Mouse (Mus musculus) kidney, adult 2 months (tissue): ENCODE data around the gene Adgrf3. TPM values are rescaled to one million over a fixed set of nuclear protein-coding genes. Genes with fewer than 3 reads are reported as not detected.

Experiments
- DNase-seq: peaks from one replicate; pipeline ENCODE4 v3.0.0; 2021
- H3K27ac ChIP-seq: fragments of 200-500 bp; 2 replicates; pipeline ENCODE4 v1.5.1; 2012; ENCODE audit warnings: low read depth, low read length, control low read depth, inconsistent platforms; ENCODE audit not compliant: insufficient read depth
- H3K27me3 ChIP-seq: fragments of 200-500 bp; replicated peaks from 2 replicates; pipeline ENCODE4 v1.6.1; 2012; ENCODE audit warnings: mild to moderate bottlenecking, moderate library complexity, low read length, inconsistent platforms; ENCODE audit not compliant: control insufficient read depth, insufficient read depth
- H3K36me3 ChIP-seq: fragments of 200-500 bp; 2 replicates; pipeline ENCODE4 v1.6.1; 2012; ENCODE audit warnings: mild to moderate bottlenecking, moderate library complexity, low read length, inconsistent platforms; ENCODE audit not compliant: control insufficient read depth, insufficient read depth
- H3K4me1 ChIP-seq: fragments of 200-500 bp; 2 replicates; pipeline ENCODE4 v1.6.1; 2011; ENCODE audit warnings: low read length; ENCODE audit not compliant: control insufficient read depth, insufficient read depth
- H3K4me3 ChIP-seq: fragments of 200-500 bp; 2 replicates; pipeline ENCODE4 v1.5.1; 2011; ENCODE audit warnings: mild to moderate bottlenecking, low read depth, low read length, control low read depth; ENCODE audit not compliant: insufficient read depth
- CTCF ChIP-seq: fragments of 200-500 bp; conservative IDR thresholded peaks from 2 replicates; pipeline ENCODE4 v1.5.1; 2011; ENCODE audit warnings: low read depth, mild to moderate bottlenecking, control low read depth, low read length, moderate library complexity, mixed read lengths; ENCODE audit not compliant: insufficient read depth, insufficient read length
- POLR2A ChIP-seq: fragments of 200-500 bp; IDR thresholded peaks from one replicate; pipeline ENCODE4 v1.6.1; 2011; ENCODE audit warnings: low read depth, low read length, control low read depth
- WGBS: fragments of 180-500 bp; shearing (Covaris S2); methylation state at CpG from one replicate; pipeline ENCODE4 v1.1.7; 2018; 5-methylcytosine and 5-hydroxymethylcytosine counted together
- polyA plus RNA-seq: library from polyadenylated mRNA; depleted of rRNA; stranded (reverse); fragments of >200 nt; gene quantifications from 2 replicates; pipeline ENCODE4 v1.2.3, GENCODE M21; 2012

The Adgrf3 gene
- polyA plus RNA-seq, 1 experiment: 0.05 TPM

DNA sequence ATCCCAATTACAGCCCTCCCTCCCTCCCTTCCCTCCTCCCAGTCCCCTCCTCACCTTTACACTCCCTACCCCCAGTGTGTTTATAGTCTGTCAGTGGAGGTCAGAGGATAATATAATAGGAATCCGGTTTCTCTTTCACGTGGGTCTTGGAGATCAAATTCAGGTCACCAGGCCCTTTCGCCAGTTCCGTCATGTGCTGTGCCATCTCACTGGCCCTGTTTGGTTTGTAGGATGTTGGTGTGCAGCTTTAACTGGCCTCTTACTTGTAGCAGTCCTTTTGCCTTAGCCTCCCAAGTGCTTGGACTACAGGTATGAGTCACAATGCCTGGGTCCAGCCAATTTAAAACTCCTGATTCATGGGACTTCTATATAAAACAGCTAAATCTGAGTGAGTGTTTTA, 29.7 kb downstream of the Adgrf3 start:
- H3K27ac ChIP-seq: no peak overlapping the region
- H3K36me3 ChIP-seq: peaks cover 16% of the 10 kb centered on the region

DNA sequence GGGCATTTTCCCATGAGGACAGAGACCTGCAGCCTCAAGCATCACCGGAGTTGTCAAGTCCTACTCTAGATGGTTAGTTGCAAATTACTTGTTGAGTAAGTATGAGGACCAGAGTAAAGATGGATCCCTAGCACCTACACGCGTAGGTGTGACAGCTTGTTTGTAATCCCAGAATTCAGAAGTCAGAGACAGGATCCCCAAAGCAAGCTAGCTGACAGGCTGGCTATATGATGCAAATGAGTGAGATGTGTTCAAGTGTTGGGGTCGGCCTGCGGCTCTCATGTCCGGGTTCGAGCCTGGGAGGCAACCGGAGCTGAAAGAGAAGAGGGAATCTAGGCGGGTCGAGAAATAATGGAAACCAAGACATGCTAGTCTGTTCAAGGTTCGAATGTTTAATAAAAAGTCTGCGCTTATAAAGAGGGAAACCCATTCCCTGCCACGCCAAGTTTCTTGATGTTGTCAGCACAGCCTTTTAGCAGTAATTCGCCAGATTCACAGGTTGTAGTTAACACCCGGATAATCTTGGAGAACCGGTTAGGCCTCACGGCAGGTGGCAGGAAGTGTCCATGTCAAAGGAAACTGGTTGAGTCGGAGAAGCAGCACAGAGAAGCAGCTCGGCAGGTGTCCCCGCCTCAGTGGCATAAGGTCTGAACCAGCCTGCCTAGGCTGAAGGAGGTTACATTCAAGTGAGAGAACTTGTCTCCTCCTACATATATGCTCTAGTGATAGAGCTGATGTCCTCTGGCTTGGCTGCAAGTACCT, 32.4 kb downstream of the Adgrf3 start:
- Histone ChIP-seq H3K4me1 (peaks cover 11% of the 10 kb centered on the region; the same call in 1 of the 2 replicates), H3K4me3 (no peak overlapping the region), H3K36me3 (peaks cover 17% of the 10 kb centered on the region), H3K27ac (no peak overlapping the region), H3K27me3 (no peaks in the 10 kb centered on the region)
- 63% methylated on average over 20 of the region's 20 CpGs for WGBS
- TF ChIP-seq CTCF: no peak
- TF ChIP-seq POLR2A: no peak
- DNase-seq: no peak

More for the DNA sequence above, 29.7 kb downstream of the Adgrf3 start:
- Histone ChIP-seq H3K27me3 (no peaks in the 10 kb centered on the region), H3K4me3 (no peak overlapping the region), H3K4me1 (peaks cover 4% of the 10 kb centered on the region; the same call in 1 of the 2 replicates)
- no peak for DNase-seq
- 62% methylated on average over 4 of the region's 4 CpGs for WGBS
- TF ChIP-seq CTCF: no peak
- TF ChIP-seq POLR2A: no peak

DNA sequence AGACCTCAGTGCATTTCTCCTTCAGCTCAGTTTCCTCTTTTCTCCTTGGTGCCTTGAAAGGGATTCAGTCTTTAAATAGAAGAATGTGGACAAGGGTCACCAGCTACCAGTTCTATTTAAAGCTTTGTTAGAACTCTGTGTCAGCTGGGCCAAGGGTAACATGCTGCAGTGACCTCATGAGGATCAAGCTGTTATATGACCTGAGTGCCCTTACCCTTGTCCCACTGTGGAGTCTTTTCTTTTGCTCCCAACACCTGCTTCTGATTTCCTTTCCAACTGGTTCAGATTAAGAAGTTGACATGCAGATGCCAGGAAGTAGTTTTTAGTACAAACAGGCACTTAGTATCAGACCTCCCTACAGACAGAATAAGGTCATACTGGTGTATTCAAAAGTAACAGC, 33.4 kb downstream of the Adgrf3 start:
- Histone ChIP-seq H3K4me3 (no peak overlapping the region), H3K27ac (0 out of 2 replicates have a peak overlapping the region, but pooled peaks have one; percentile 23), H3K36me3 (peaks cover 15% of the 10 kb centered on the region), H3K27me3 (no peaks in the 10 kb centered on the region), H3K4me1 (peaks cover 11% of the 10 kb centered on the region; the same call in 1 of the 2 replicates)
- peak; percentile 33 for DNase-seq
- no peak for TF ChIP-seq POLR2A
- no peak for TF ChIP-seq CTCF

DNA sequence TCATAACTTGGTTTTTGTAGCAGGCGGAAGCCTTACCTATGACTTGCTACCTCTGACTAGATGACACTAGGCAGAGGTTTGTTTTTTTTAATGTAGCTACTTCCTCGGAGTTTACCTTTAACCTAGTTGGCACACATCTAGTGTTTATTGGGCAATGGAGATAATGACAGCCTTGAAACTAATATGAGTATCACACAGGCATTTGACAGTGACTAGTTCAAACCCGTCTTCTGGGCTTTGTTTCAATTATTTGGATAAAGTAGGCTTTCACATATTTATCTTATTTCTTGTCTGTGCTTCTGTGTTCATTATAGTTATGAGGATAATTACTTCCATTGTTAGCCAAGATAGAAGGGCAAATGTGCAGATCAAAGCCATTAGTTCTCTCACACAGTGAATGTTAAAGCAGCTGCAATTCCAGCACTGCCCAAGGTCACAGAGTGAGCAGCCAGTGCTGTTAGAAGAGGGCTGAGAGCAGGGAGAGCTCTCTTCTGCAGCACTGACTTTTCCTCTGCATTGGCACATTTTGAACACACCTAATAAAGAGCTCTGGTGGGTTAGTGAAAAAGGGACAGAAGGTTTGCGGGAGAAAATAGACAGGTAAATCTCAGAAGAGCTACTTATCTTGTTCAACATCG, 35.1 kb downstream of the Adgrf3 start:
- TF ChIP-seq POLR2A (no peak), CTCF (no peak)
- Histone ChIP-seq H3K36me3 (peaks cover 12% of the 10 kb centered on the region), H3K4me3 (no peak overlapping the region), H3K4me1 (peaks cover 11% of the 10 kb centered on the region; the same call in 1 of the 2 replicates), H3K27me3 (no peaks in the 10 kb centered on the region), H3K27ac (no peak overlapping the region; the same call in 1 of the 2 replicates)
- peak; percentile 37 for DNase-seq
- WGBS: 68% methylated on average over 5 of the region's 5 CpGs

DNA sequence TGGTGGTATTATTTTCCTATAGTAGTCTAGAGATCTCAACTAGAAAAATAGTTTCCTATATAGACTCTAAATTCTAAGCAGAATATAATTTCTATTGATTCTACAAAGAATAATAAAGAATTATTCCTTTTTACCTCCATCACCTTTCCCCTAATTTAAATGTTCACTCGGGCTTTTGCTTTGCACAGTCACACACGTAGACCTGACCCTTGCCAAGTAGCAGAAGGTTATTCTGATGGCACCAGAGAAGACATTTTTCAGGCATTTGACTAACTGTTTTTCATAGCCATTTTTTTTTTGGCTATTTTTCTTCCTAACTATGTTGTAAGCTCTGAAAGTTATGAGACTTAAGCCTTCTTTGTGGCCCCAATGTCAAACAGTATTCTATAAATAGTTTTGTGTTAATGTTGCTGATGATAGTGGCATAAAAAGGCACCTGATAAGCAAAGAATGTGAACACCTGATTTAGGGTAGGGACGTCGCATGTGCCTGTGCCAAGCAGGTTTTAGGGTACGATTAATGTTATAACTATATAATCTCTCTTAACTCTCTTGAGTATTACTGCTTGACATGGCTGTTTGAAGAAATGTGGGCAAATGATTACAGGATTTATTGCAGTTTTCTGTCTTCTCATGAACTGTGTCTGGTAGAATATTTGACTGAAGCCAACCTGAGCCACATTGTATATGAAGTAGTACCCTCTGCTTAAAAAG, 40.1 kb downstream of the Adgrf3 start:
- Histone ChIP-seq H3K27ac (no peak overlapping the region), H3K4me1 (peaks cover 4% of the 10 kb centered on the region; the same call in 1 of the 2 replicates), H3K36me3 (peaks cover 4% of the 10 kb centered on the region; the same call in 1 of the 2 replicates), H3K27me3 (no peaks in the 10 kb centered on the region), H3K4me3 (no peak overlapping the region)
- 68% methylated on average over 5 of the region's 5 CpGs for WGBS
- DNase-seq: no peak
- no peak for TF ChIP-seq POLR2A
- TF ChIP-seq CTCF: no peak

DNA sequence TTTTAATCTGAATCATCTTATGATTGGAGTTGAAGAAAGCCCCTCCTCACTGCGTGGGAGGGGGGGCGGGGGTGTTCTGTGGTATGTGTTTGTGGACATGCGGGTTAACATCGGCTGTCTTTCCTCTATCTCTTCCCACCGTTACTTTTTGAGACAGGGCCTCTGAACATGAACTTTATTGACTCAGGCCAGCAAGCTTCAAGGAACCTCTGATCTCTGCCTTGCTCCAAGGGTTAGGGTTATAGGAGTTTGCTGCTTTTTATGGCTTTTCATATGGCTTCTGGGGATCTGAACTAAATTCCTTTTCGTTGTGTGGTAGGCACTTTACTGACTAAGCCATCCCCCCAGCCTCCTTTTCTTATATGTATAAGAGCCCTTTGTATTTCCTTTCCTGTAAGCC, 43.2 kb downstream of the Adgrf3 start:
- Histone ChIP-seq H3K4me3 (no peak overlapping the region), H3K36me3 (no peaks in the 10 kb centered on the region), H3K4me1 (no peaks in the 10 kb centered on the region; the same call in 1 of the 2 replicates), H3K27ac (no peak overlapping the region), H3K27me3 (no peaks in the 10 kb centered on the region)
- DNase-seq: no peak
- no peak for TF ChIP-seq CTCF
- no peak for TF ChIP-seq POLR2A
- 83% methylated on average over 6 of the region's 6 CpGs for WGBS

DNA sequence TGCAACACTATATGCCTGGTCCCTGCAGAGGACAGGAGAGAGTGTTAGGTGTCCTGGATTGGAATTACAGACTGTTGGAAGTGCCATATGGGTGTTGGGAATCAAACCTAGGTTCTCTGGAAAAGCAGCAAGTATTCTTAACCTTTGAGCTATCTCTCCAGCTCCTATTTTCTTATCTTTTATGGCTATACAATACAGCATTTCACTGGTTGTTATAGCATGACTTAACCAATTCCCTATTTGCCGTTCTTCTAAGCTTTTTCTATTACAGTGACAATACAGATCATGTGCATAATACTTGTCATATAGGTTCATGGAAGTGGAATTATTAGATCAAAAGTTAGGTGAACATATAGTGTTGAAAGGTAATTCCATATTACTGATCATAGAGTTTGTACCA, 43.7 kb downstream of the Adgrf3 start:
- Histone ChIP-seq H3K4me3 (no peak overlapping the region), H3K27me3 (no peaks in the 10 kb centered on the region), H3K27ac (no peak overlapping the region), H3K4me1 (no peaks in the 10 kb centered on the region; the same call in 1 of the 2 replicates), H3K36me3 (no peaks in the 10 kb centered on the region)
- DNase-seq: no peak
- 87% methylated on average over 1 of the region's 1 CpGs for WGBS
- TF ChIP-seq CTCF: no peak
- no peak for TF ChIP-seq POLR2A
